Mouse (Mus musculus): ENCODE results near the gene Frmd4b. TPM values are rescaled to one million over a fixed set of nuclear protein-coding genes. Genes with fewer than 3 reads are reported as not detected.
"Not testable (repeated sequence)": the region's sequence is repeated elsewhere in the genome, so short reads cannot be mapped to it uniquely, and the experiment has no call there.

The Frmd4b gene
- polyA plus RNA-seq, 1 experiment from 2014 or later: 39.4 TPM

GRCm38 (mm10) chr6:97370460-97370859 lies 246.9 kb downstream of the Frmd4b start:
- no peak for ATAC-seq (ENCODE audit: low FRiP score)
- no peak overlapping the region for H3K4me3 ChIP-seq (replicated peaks)
- H3K4me2 ChIP-seq: no peak overlapping the region
- no peak overlapping the region for H3K27ac ChIP-seq
- H3K27me3 ChIP-seq: peaks cover 17% of the 10 kb centered on the region
- peaks cover 15% of the 10 kb centered on the region for H3K4me1 ChIP-seq
- WGBS: 43% methylated on average over 1 of the region's 1 CpGs
- H3K9ac ChIP-seq: no peak overlapping the region
- no peaks in the 10 kb centered on the region for H3K36me3 ChIP-seq (replicated peaks)
- H3K9me3 ChIP-seq: no peaks in the 10 kb centered on the region

- no peak for ATAC-seq (ENCODE audit: low FRiP score)
Observed at GRCm38 (mm10) chr6:97363846-97364245, 253.5 kb downstream of the Frmd4b start.

GRCm38 (mm10) chr6:97357606-97358005 lies 259.7 kb downstream of the Frmd4b start:
- not testable (repeated sequence) for H3K4me2 ChIP-seq; H3K9me3 ChIP-seq; ATAC-seq (ENCODE audit: low FRiP score); H3K36me3 ChIP-seq (replicated peaks); H3K9ac ChIP-seq; H3K27ac ChIP-seq; H3K4me3 ChIP-seq (replicated peaks)
- WGBS: 92% methylated on average over 4 of the region's 4 CpGs
- H3K4me1 ChIP-seq: peaks cover 35% of the 10 kb centered on the region
- peaks cover 15% of the 10 kb centered on the region for H3K27me3 ChIP-seq

More at GRCm38 (mm10) chr6:97363846-97364245, 253.5 kb downstream of the Frmd4b start:
- Histone ChIP-seq H3K36me3 (replicated peaks) (peaks cover 5% of the 10 kb centered on the region; the same call in 1 of the 2 replicates), H3K4me3 (replicated peaks) (no peak overlapping the region), H3K9me3 (0 out of 2 replicates have a peak, but pooled peaks cover 7% of the 10 kb centered on the region), H3K4me1 (peaks cover 6% of the 10 kb centered on the region; the same call in 1 of the 2 replicates), H3K4me2 (no peak overlapping the region), H3K27me3 (peaks cover 15% of the 10 kb centered on the region; the same call in 1 of the 2 replicates), H3K9ac (no peak overlapping the region), H3K27ac (no peak overlapping the region)
- WGBS: 93% methylated on average over 2 of the region's 2 CpGs

GRCm38 (mm10) chr6:97356612-97357011 lies 260.7 kb downstream of the Frmd4b start:
- Histone ChIP-seq H3K27me3 (peaks cover 15% of the 10 kb centered on the region), H3K4me3 (replicated peaks) (no peak overlapping the region), H3K4me2 (no peak overlapping the region), H3K36me3 (replicated peaks) (peaks cover 5% of the 10 kb centered on the region; the same call in 1 of the 2 replicates), H3K9me3 (0 out of 2 replicates have a peak, but pooled peaks cover 7% of the 10 kb centered on the region), H3K27ac (no peak overlapping the region), H3K9ac (no peak overlapping the region), H3K4me1 (peaks cover 45% of the 10 kb centered on the region)
- 55% methylated on average over 7 of the region's 7 CpGs for WGBS
- ATAC-seq (ENCODE audit: low FRiP score): no peak

GRCm38 (mm10) chr6:97355141-97355540 lies 262.2 kb downstream of the Frmd4b start:
- Histone ChIP-seq H3K27ac (no peak overlapping the region), H3K4me3 (replicated peaks) (no peak overlapping the region), H3K9me3 (no peaks in the 10 kb centered on the region), H3K36me3 (replicated peaks) (no peaks in the 10 kb centered on the region), H3K4me1 (peaks cover 54% of the 10 kb centered on the region), H3K9ac (no peak overlapping the region), H3K4me2 (0 out of 2 replicates have a peak overlapping the region, but pooled peaks have one; percentile 15), H3K27me3 (peaks cover 21% of the 10 kb centered on the region)
- ATAC-seq (ENCODE audit: low FRiP score): no peak
- 5% methylated on average over 8 of the region's 8 CpGs for WGBS

GRCm38 (mm10) chr6:97353933-97354332 lies 263.4 kb downstream of the Frmd4b start:
- ATAC-seq (ENCODE audit: low FRiP score): 0 out of 2 replicates have a peak, but pooled peaks have one; percentile 13
- H3K9me3 ChIP-seq: no peaks in the 10 kb centered on the region
- WGBS: 5% methylated on average over 5 of the region's 5 CpGs
- H3K36me3 ChIP-seq (replicated peaks): no peaks in the 10 kb centered on the region
- peak overlapping the region; percentile 35 for H3K4me3 ChIP-seq (replicated peaks)
- H3K27ac ChIP-seq: no peak overlapping the region
- H3K9ac ChIP-seq: no peak overlapping the region
- peaks cover 65% of the 10 kb centered on the region for H3K4me1 ChIP-seq
- peaks cover 21% of the 10 kb centered on the region for H3K27me3 ChIP-seq
- peak overlapping the region; percentile 46 for H3K4me2 ChIP-seq

- peak overlapping the region; percentile 46 for H3K4me2 ChIP-seq
- no peaks in the 10 kb centered on the region for H3K9me3 ChIP-seq
- H3K36me3 ChIP-seq (replicated peaks): no peaks in the 10 kb centered on the region
- H3K4me3 ChIP-seq (replicated peaks): peak overlapping the region; percentile 35
- no peak overlapping the region for H3K9ac ChIP-seq
- no peak overlapping the region; the same call in 1 of the 2 replicates for H3K27ac ChIP-seq
- no peak for ATAC-seq (ENCODE audit: low FRiP score)
- peaks cover 21% of the 10 kb centered on the region for H3K27me3 ChIP-seq
- H3K4me1 ChIP-seq: peaks cover 65% of the 10 kb centered on the region
- 33% methylated on average over 6 of the region's 6 CpGs for whole genome bisulfite sequencing
Observed at GRCm38 (mm10) chr6:97353371-97353770, 264.0 kb downstream of the Frmd4b start.

- H3K4me1 ChIP-seq: peaks cover 65% of the 10 kb centered on the region
- peaks cover 21% of the 10 kb centered on the region for H3K27me3 ChIP-seq
- peak overlapping the region; percentile 46 for H3K4me2 ChIP-seq
- H3K9ac ChIP-seq: no peak overlapping the region
- ATAC-seq (ENCODE audit: low FRiP score): peak; percentile 82
- WGBS: 10% methylated on average over 10 of the region's 10 CpGs
- H3K4me3 ChIP-seq (replicated peaks): peak overlapping the region; percentile 35
- H3K9me3 ChIP-seq: no peaks in the 10 kb centered on the region
- H3K27ac ChIP-seq: peak overlapping the region; percentile 57
- H3K36me3 ChIP-seq (replicated peaks): no peaks in the 10 kb centered on the region
Observed at GRCm38 (mm10) chr6:97352505-97353154, 264.7 kb downstream of the Frmd4b start.

- ATAC-seq (ENCODE audit: low FRiP score): no peak
- Histone ChIP-seq H3K27me3 (peaks cover 9% of the 10 kb centered on the region), H3K9me3 (no peaks in the 10 kb centered on the region; the same call in 1 of the 2 replicates), H3K36me3 (replicated peaks) (no peaks in the 10 kb centered on the region; the same call in 1 of the 2 replicates), H3K4me2 (0 out of 2 replicates have a peak overlapping the region, but pooled peaks have one; percentile 10), H3K4me1 (peaks cover 48% of the 10 kb centered on the region), H3K4me3 (replicated peaks) (no peak overlapping the region), H3K27ac (0 out of 2 replicates have a peak overlapping the region, but pooled peaks have one; percentile 13), H3K9ac (no peak overlapping the region)
- 15% methylated on average over 8 of the region's 8 CpGs for WGBS
Observed at GRCm38 (mm10) chr6:97349355-97350138, 267.8 kb downstream of the Frmd4b start.

- ATAC-seq (ENCODE audit: low FRiP score): no peak
- H3K36me3 ChIP-seq (replicated peaks): no peaks in the 10 kb centered on the region; the same call in 1 of the 2 replicates
- no peaks in the 10 kb centered on the region; the same call in 1 of the 2 replicates for H3K9me3 ChIP-seq
- H3K4me2 ChIP-seq: no peak overlapping the region
- H3K9ac ChIP-seq: no peak overlapping the region
- peaks cover 6% of the 10 kb centered on the region for H3K27me3 ChIP-seq
- 94% methylated on average over 1 of the region's 1 CpGs for WGBS
- H3K27ac ChIP-seq: no peak overlapping the region
- no peak overlapping the region for H3K4me3 ChIP-seq (replicated peaks)
- peaks cover 26% of the 10 kb centered on the region for H3K4me1 ChIP-seq
Observed at GRCm38 (mm10) chr6:97346932-97347331, 270.4 kb downstream of the Frmd4b start.

- H3K9me3 ChIP-seq: no peaks in the 10 kb centered on the region; the same call in 1 of the 2 replicates
- H3K9ac ChIP-seq: no peak overlapping the region
- WGBS: 80% methylated on average over 10 of the region's 10 CpGs
- H3K27me3 ChIP-seq: peaks cover 5% of the 10 kb centered on the region
- no peak overlapping the region for H3K4me3 ChIP-seq (replicated peaks)
- no peak overlapping the region for H3K27ac ChIP-seq
- ATAC-seq (ENCODE audit: low FRiP score): no peak
- peaks cover 22% of the 10 kb centered on the region for H3K4me1 ChIP-seq
- H3K4me2 ChIP-seq: no peak overlapping the region
- H3K36me3 ChIP-seq (replicated peaks): no peaks in the 10 kb centered on the region; the same call in 1 of the 2 replicates
Observed at GRCm38 (mm10) chr6:97346527-97346926, 270.8 kb downstream of the Frmd4b start.

GRCm38 (mm10) chr6:97345921-97346320 lies 271.4 kb downstream of the Frmd4b start:
- no peak for ATAC-seq (ENCODE audit: low FRiP score)
- Histone ChIP-seq H3K4me1 (peaks cover 17% of the 10 kb centered on the region), H3K9me3 (no peaks in the 10 kb centered on the region; the same call in 1 of the 2 replicates), H3K4me3 (replicated peaks) (no peak overlapping the region), H3K36me3 (replicated peaks) (no peaks in the 10 kb centered on the region; the same call in 1 of the 2 replicates), H3K27me3 (no peaks in the 10 kb centered on the region; the same call in 1 of the 2 replicates), H3K27ac (no peak overlapping the region), H3K4me2 (no peak overlapping the region), H3K9ac (no peak overlapping the region)
- 92% methylated on average over 2 of the region's 2 CpGs for WGBS
